Mouse (Mus musculus): Measurements from ENCODE around the gene Nprl2. TPM values are rescaled to one million over a fixed set of nuclear protein-coding genes. Genes with fewer than 3 reads are reported as not detected.

The Nprl2 gene
- total RNA-seq (2012; rRNA removed) = 28.0 and 31.4 TPM in 2 replicates
- total RNA-seq (2014; rRNA removed) = 16.3 and 19.4 TPM in 2 replicates
- 10.8 and 12.6 TPM in 2 replicates for polyA plus RNA-seq (2012; ENCODE audit: insufficient read length, low read depth)

GRCm38 (mm10) chr9:107541474-107542351 is at the start of gene Nprl2, which contains the start of gene Cyb561d2:
Gene Nprl2 (plus strand): TSS chr9:107542226.
Gene Cyb561d2 (minus strand): TSS chr9:107542193.
- Histone ChIP-seq H3K27ac (ENCODE audit: insufficient read depth, low read depth) (peak within 1 kb of the TSS; percentile 14; the same call in 1 of the 2 replicates), H3K79me2 (replicated peaks; ENCODE audit: control insufficient read depth, extremely low read depth, insufficient read depth, poor library complexity, severe bottlenecking) (peaks cover 8% of the 10 kb centered on the region), H3K9ac (ENCODE audit: insufficient read depth, low read depth) (peak within 1 kb of the TSS; percentile 77), H3K4me2 (ENCODE audit: insufficient read depth, low read depth, poor library complexity, severe bottlenecking) (peak within 1 kb of the TSS; percentile 95), H3K4me3 (replicated peaks in 1 of 3; ENCODE audit: low read depth in 2 of 3, low read length in 2 of 3, poor library complexity in 1 of 3) (peak within 1 kb of the TSS; percentile 63 to 76 (median 70)), H3K9me3 (replicated peaks; ENCODE audit: low read length) (no peaks in the 10 kb centered on the region), H3K27me3 (replicated peaks) (no peaks in the 10 kb centered on the region), H3K4me1 (ENCODE audit: control insufficient read depth in 1 of 2, insufficient read depth in 2 of 2) (peaks cover 6 to 40% of the 10 kb centered on the region in 2 experiments; a peak in 3 of 4 replicates), H3K36me3 (replicated peaks in 1 of 2; ENCODE audit: control insufficient read depth in 1 of 2, insufficient read depth in 1 of 2, low read length in 1 of 2) (peaks cover 48 to 64% of the 10 kb centered on the region in 2 experiments)
- dilution Hi-C loops (cut with MboI; ENCODE audit: extremely low pct_ligation_motif_present, extremely low pct_unique_long_range_greater_than_20kb, low sequenced_read_pairs) = no loop called here
- peak; percentile 94 for DNase-seq (ENCODE audit: extremely low read depth)
- TF ChIP-seq SMC3 (IDR thresholded peaks at IDR 0.05; ENCODE audit: low read depth, low read length) (no peak), NELFE (IDR thresholded peaks at IDR 0.05; ENCODE audit: low read depth, low read length) (peak; percentile 59; the same call in 1 of the 2 replicates), ETS1 (conservative IDR thresholded peaks at IDR 0.05; ENCODE audit: low read depth, low read length) (no peak), MEF2A (IDR thresholded peaks at IDR 0.05; ENCODE audit: borderline replicate concordance, low read depth, low read length) (0 out of 2 replicates have a peak, but pooled peaks have one; percentile 30), ZNF384 (IDR thresholded peaks at IDR 0.05; ENCODE audit: low read depth, low read length) (no peak), NRF1 (IDR thresholded peaks at IDR 0.05; ENCODE audit: low read depth, low read length) (peak; percentile 92), CHD2 (IDR thresholded peaks at IDR 0.05; ENCODE audit: low read length) (peak; percentile 86), GABPA (IDR thresholded peaks at IDR 0.05; ENCODE audit: insufficient replicate concordance, low read depth, low read length) (peak; percentile 85; the same call in 1 of the 2 replicates), UBTF (IDR thresholded peaks at IDR 0.05; ENCODE audit: low read depth, low read length) (no peak), JUN (IDR thresholded peaks at IDR 0.05; ENCODE audit: insufficient read depth, low read depth, low read length) (no peak), HCFC1 (IDR thresholded peaks at IDR 0.05; ENCODE audit: low read depth, low read length) (peak; percentile 100), SIN3A (IDR thresholded peaks at IDR 0.05; ENCODE audit: low read length) (peak; percentile 91), ELF1 (IDR thresholded peaks at IDR 0.05; ENCODE audit: low read depth, low read length) (peak; percentile 97), CHD1 (IDR thresholded peaks at IDR 0.05; ENCODE audit: low read depth, low read length) (no peak), E2F4 (IDR thresholded peaks at IDR 0.05; ENCODE audit: insufficient replicate concordance, low read depth, low read length) (no peak), RAD21 (IDR thresholded peaks at IDR 0.05; ENCODE audit: low read depth, low read length) (no peak), MYC (IDR thresholded peaks at IDR 0.05; ENCODE audit: low read depth, low read length) (0 out of 2 replicates have a peak, but pooled peaks have one; percentile 65), MXI1 (IDR thresholded peaks at IDR 0.05; ENCODE audit: low read depth, low read length) (peak; percentile 83), ZKSCAN1 (IDR thresholded peaks at IDR 0.05; ENCODE audit: borderline replicate concordance, low read depth, low read length) (no peak), TCF12 (IDR thresholded peaks at IDR 0.05; ENCODE audit: low read depth, low read length) (peak; percentile 59; the same call in 1 of the 2 replicates), KAT2A (IDR thresholded peaks at IDR 0.05; ENCODE audit: insufficient replicate concordance, low read length) (peak; percentile 100), POLR2A (IDR thresholded peaks at IDR 0.05; ENCODE audit: low read depth, low read length) (peak; percentile 76), JUND (conservative IDR thresholded peaks at IDR 0.05; ENCODE audit: low read depth, low read length) (no peak)
- in situ Hi-C loops (cut with MboI; ENCODE audit: low pct_ligation_motif_present, low pct_unique_long_range_greater_than_20kb, low sequenced_read_pairs) = no loop called here
